Mouse (Mus musculus) brain, embryonic 14.5 days (tissue): ENCODE measurements at regions not wholly inside any gene's neighbourhood (a gene's known extent, or its start where the extent isn't known, plus 50 kb on each side); places are given as distances from the start of the nearest gene placed in this dataset.

Experiments
- CTCF ChIP-seq: fragments of 200-500 bp; IDR thresholded peaks from 2 replicates; pipeline ENCODE4 v1.5.1; 2012; ENCODE audit warnings: inconsistent platforms, mild to moderate bottlenecking, moderate library complexity, borderline replicate concordance; ENCODE audit not compliant: insufficient read depth, insufficient read length; ENCODE audit errors: extremely low read depth
- POLR2A ChIP-seq: fragments of 200-500 bp; IDR thresholded peaks from 2 replicates; pipeline ENCODE4 v1.6.1; 2012; ENCODE audit warnings: mild to moderate bottlenecking, inconsistent platforms, borderline replicate concordance; ENCODE audit not compliant: poor library complexity, insufficient read depth, insufficient read length, severe bottlenecking; ENCODE audit errors: extremely low read depth

- TF ChIP-seq CTCF (no peak), POLR2A (no peak)
These were observed 74.1 kb downstream of the Npy1r start for GRCm38 (mm10) chr8:66771111-66771510.
